Mouse (Mus musculus) natural killer cell, adult 2 months (primary cell): ENCODE measurements around the gene Taf8.

Source experiments
- DNase-seq, 2 experiments: peaks; one replicate each; pipeline ENCODE4 v3.0.0; 2022; ENCODE audit warnings: low spot score in 2 of 2

Taf8 gene

DNA sequence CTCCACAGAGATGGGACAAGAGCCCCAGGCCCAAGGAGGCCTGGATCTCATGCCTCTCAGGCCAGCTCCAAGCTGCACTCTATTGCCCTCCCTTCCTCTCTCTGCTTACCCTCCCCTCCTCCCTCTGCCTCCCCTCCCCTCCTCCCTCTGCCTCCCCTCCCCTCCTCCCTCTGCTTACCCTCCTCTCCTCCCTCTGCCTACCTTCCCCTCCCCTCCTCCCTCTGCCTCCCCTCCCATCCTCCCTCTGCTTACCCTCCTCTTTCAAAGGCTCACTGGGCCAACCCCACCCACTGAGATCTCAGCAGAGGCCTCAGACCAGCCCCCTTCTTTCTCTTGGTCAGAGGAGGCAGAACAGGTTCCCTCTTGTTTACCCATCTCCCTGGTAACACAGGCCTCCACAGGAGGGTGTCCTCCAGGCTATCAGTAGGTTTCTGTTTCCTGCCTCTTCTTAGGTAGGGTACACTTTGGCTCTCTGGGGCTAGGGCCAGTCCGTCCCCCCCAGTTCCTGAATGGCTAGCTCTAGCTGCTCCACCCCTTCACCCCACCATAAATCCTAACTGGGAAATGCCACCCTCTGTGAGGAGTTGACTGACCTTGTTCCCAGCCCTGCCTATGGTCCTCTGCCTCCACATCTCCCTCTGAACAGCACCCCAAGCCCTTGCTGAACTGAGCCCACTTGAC lies 17.7 kb downstream of the Taf8 start:
- peak in 1 of 2 experiments; percentile 19 for DNase-seq

DNA sequence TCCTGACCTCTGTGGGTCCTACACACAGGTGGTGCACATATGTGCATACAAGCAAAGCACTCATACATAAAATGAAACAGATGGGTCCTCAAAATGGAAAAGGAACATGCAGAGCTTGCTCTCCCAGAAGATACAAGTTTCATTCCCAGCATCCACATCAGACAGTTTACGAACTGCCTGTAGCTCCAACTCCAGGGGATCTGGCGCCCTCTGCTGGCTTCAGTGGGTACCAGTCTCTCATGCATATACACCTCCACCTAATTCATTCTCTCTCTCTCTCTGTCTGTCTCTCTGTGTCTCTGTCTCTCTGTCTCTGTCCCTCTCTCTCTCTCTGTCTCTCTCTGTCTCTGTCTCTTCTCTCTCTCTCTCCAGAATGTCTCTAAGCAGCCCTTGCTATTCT lies 19.7 kb downstream of the Taf8 start:
- DNase-seq = peak; percentile 50 to 54

DNA sequence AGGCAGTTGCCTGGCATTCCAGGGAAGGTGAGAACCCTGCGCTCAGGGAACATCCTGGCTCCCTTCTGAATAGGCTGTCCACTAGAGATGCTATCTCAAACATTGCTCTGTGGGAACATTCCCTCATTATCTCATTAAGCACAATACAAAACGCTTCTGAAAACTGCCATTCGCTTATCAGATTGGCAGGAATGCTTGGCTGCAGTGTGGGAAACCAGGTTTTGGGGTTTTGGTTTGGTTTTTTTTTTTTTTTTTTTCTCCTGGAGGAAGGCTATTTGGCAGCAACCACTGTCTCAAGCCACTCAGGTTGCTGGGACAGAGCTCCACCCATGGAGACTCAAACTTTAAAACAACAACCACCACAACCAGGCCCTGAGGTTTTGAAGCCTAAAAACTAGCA lies 22.2 kb downstream of the Taf8 start:
- no peak for DNase-seq

DNA sequence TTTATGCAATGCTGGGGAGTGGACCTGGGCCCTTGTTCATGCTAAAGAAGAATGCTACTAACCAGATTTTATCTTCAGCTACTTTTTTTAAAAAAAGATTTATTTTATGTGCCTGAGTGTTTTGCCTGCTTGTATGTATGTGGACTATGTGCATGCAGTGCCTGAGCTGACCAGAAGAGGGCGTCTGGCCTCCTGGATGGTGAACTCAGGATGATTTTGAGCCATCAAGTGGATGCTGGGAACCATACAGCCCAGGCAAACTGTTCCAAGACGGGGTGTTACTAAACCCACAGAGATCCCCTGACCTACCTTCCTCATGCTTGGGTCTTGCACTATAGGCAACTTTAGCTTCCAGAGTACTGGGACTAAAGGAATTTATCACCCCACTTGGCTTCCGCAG lies 26.4 kb downstream of the Taf8 start:
- DNase-seq = no peak

DNA sequence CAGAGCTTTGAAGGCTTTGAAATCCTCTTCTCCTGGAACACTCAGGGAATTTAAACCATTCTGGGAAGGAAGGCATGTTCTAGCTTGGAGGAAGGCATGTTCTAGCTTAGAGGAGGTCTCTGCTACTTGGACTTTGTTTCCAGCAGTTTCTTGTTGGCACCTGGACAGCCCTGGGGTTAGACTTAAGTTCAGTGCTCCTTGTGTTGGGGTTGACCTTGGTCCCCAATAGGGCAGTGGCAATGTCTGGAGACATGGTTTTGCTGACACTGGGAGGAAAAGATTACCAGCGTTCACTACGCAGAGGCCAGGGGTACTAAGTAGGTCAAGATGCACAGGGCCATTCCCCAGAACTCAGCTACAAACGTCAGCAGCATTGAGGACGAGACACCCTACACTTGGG lies 26.9 kb downstream of the Taf8 start:
- no peak for DNase-seq

DNA sequence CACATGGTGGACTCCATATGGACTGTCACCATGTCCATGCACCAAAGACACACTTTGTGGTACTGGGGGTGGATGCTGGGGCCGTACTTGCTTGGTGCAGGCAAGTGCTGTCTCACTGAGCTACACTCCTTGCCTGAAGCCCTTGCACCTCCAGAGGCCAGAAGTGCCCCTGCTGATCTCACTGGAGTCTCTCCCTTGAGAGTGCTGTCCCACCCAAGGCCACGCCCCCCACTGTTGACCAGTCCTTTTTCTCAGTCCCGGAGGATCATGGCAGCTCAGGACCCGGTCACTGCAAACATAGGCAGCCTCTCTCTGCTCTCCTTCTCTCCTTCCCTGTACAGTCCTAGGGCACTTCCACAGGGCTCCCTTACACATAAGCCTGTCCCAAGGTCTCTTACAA lies 27.8 kb downstream of the Taf8 start:
- DNase-seq = no peak

DNA sequence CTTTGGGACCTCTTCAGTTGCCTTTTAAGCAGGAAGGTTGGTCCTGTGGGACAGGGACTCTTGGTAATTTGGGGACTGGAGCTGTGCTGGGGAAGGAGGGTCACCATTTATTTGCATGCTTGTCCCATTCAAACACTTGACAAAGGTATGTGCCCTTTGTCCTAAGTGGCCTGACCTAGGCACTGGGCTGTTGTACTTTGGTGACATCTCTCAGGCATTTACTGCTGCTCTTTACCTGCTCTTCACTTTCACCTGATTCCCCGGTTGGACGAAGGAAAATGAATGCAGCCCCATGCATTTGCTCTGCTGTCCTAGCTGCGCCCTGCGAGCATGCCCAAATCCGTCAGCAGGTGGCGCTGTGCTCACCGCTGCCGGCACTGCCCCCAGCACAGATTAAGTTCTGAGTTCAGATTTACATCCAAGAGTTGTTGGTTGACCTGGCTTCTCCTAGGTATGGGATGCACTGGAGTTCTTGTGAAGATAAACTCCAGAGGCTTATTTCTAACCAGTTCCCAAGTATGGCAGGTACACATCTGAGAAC lies 28.6 kb downstream of the Taf8 start:
- peak; percentile 52 to 62 for DNase-seq

DNA sequence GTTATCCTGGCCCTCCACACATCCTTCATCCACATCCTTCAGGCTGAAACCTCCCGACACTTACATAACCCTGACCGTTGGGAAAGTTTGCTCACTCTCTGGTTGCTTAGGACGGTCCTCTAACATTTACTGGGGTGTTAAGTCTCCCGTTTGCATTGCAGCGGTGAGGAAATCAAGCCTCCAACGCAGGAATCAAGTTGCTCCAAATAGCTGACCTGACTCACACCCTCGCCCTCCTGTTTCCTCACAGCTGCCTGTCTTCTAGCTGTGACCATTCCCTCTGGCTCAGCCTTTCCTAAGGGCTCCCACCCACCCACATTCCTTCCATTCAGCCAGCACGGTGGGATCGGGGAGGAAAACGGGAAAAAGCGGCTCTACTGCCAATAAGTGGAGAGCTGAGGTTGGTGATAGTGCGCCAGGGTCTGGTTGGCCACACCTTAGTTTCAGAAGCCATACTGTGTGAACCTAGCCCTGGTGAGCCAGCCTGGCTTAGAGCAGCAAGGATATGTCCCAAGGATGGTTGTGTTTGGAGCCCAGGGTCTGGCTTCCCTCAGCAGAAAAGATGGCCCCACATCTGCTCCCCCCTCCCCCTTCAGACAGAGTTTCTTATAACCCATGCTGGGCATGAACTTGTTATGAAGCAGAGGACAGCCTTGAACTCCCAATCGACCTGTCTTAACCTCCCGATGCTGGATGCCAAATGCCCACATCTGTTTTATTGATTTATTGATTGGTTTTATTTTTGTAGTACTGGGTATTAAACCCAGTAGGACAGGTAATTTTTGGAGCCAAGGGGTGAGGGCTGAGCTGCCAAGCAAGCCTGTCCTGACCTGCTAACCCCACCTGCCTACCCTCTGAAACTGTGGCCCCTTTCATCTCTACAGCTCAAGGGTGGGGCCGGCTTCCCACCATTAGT lies 29.4 kb downstream of the Taf8 start:
- DNase-seq = no peak

DNA sequence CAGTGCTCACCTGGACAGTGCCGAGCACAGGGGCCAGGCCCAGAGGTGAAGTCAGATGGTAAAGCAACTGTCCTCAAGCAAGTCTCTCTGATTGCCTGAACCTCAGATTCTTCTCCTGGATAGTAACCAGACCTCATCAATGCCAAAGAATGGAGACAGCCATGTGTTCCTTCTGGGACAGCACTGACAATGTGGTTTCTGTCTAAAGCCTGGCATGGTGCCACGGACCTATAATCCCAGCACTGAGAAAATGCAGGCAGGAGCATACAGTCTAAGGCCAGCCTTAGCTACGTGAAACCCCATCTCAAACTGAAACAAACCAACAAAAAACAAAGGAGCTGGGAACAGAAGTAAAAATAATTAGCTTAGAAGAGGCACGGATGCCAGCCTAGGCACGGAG lies 31.4 kb downstream of the Taf8 start:
- no peak for DNase-seq

DNA sequence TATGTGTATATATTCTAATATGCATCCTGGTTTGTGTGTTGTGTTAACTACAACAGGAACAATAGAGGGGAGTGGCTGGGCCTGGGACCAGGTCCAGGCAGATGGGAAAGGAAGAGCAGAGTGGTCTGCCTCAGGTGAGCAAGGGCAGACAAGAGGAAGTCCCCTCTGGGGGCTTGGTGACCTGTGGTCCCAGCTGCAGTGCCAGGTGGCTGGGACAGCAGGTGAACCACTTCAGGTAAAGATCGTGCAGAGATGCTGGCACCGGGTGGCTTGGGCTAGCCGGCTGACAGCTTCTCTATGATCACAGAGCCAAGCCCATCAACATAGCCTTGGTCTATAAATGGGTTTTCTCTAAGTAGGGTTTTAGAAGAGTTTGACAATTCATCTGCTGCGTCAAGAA lies 32.0 kb downstream of the Taf8 start:
- no peak for DNase-seq

DNA sequence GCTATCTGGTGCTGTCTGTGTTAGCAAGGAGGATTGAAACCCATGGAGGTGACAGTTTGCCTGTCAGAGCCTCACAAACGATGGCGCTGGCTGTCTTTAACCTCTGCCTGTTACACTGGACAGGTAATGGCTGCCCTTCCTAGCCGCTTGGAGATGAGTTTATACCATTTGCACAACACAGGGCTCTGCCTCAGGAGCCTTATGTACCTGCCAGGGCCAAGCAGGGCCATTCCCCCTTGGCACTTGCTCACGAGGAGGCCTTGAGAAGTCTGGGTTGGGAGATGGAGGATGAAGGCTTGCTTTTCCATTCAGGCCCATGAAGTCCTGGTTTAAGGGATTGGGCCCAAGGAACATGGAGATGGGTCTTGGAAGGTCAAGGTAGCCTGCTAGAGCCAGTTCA lies 32.5 kb downstream of the Taf8 start:
- no peak for DNase-seq

DNA sequence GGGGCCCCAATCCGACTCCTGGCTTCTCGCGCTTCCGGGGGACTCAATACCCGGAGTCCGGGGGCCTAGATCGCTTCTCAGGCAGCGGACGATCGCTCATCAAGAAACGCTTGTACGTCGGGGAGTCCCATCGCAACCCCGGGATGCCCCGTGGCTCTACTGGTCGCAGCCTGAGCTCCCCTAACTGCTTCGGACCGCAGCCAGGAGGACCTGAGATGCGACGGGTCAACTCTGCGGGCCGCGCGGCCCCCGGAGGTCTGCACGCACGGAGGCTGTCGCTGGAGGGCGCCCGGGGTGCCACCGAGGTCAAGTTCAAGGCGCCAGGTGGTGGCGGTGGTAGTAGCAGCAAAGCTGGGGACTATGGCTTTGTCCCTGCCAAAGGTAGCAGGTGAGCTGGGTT lies 33.6 kb downstream of the Taf8 start:
- no peak for DNase-seq

DNA sequence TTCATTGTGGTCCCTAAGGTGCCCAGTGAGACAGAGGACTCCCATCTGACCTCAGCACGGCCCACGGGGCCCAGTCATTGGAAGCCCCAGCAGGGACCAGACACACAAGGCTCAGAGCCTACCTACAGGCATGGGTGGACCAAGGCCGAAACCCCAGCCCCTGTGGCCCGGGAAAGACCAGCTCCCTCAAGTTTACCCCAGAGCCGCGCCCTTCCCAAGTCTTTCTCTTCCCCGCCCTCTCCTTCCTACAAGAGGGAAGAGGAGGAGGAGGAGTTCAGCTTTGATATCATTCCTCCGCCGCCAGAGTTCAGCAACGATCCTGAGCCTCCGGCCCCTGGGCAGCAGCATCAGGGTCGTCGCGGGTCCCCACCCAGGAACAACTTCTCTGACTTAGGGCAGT lies 34.0 kb downstream of the Taf8 start:
- no peak for DNase-seq

DNA sequence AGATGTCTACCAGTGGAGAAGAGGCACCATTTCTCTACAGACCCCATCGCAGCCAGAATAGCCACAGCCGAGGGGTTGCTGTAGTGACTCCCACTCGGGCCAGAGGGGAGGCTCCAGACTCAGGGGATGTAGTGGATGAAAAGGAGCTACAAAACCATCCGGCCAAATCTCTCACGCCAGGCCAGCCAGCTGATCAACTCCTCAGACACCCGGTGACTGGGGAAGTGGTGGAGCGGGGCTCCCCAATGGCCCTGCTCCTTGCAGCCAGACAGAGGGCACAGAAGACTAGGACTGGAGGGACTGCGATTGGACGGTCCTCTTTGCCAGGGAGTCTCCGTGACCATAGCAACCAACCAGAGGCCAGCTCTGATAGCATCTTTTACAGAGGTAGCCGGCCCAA lies 34.4 kb downstream of the Taf8 start:
- no peak for DNase-seq

DNA sequence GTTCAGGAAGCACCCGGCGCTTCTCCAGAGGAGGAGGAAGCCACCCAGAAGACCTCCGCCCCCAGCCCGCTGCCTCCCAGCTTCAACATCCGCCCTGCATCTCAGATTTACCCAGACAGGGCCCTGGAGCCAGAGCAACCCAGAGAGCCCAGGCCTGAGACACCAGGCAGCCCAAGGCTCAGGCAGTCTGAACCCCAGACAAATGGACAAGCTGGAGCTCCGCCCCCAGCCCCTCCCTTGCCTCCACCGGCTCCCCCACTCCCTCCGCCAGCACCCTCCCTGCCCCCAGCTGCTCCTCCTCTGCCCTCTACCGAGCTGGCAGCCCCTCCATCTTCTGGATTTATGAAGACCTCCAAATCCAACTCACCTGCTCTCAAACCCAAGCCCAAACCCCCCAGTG lies 35.8 kb downstream of the Taf8 start:
- no peak for DNase-seq

DNA sequence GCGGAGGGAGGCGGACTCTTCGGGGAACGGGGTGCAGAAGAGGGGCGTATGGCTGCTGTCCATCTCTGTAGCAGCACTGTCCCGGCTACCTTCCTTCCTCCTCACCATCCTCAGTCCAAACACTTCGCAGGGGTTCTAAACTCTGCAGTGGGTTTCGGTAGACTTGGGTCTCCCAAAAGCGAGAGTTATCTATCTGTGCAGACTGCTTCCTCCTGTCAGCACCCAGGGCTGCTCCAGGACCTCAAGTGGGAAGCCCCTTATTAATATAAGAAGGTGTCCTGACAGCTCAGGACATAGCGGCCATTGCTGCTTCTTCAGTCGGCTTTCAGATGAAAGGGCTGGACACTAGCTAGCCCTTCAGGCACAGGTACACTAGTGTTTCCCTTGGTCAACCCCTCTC lies 37.1 kb downstream of the Taf8 start:
- no peak for DNase-seq

DNA sequence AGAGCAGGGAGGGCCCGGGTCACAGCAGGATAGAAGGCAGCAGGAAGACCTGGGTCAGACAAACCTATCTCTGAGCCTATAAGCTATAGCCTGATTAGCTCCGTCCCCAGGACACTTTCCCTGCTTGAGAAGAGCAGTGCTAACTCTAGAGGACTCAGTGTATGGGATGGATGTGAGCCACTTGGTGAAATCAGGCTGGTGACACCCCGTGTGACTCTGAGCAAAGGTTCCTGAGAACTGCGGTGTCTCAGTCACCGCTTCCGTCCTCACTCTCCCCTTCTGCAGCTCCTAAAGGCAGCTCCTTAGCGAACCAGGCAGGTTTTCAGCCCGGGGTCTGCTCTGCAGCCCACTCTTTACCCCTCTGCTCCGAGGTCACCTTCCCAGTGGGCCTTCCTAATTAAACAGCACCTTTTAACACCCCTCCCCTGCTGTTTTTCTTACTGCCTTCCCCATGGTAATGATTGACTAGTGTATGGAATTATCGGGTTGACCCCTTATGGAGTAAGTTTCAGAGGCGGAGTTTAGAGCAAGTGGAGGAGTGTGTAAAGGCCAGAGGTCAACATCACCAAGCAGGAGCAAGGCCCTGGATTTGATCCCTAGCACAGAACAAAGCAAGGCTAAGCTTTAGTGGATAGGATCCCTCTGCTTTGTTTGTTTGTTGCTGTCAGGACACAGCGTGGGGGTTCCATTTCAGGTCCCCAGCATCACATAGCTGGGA lies 37.7 kb downstream of the Taf8 start:
- DNase-seq = no peak

DNA sequence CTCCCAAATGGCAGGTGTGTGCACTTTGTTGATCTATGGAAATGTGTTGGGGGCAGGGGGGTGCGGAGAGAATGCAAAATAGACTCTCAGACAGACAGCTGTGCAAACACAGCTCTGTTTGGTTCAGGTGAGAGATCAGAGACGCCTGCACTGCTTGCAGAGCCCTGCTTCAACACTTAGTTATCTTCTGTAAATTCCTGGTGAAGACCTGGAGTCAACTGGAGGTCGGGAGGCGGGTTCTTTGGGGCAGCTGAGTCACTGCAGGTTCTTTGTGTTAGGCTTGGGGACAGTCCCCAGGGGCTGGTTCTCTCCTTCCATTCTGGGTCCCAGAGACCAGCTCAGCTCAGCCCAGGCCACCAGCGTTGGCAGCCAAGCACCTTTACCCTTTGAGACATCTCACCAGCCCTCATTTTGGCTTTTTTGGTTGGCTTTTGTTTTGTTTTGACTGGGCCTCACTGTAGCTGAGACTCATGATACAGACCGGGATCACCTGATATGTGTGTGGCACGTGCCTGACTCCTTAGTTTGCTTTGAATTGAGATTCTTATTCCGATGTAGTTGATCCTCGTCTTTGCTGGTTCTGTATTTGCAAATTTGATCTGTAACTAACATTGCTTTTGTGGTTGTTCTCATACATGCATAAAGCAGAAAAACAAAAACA lies 39.2 kb downstream of the Taf8 start:
- DNase-seq = no peak

DNA sequence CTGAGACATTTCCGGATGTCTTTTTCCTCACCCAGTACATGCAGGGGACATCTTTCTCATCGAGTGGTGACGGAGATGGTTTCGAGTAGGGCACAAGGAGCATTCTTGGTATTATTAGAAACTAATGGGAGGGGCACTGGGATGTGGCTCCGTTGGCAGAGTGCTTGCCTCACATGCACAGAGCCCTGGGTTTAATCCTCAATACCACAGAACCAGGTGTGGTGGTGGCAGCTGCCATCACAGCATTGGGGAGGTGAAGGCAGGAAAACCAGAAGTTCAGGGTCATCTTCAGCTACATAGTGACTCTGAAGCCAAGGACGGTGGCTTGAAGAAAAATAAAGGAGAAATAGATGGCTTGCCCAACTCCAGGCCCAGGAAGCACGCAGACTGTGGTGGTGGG lies 39.9 kb downstream of the Taf8 start:
- DNase-seq = no peak

DNA sequence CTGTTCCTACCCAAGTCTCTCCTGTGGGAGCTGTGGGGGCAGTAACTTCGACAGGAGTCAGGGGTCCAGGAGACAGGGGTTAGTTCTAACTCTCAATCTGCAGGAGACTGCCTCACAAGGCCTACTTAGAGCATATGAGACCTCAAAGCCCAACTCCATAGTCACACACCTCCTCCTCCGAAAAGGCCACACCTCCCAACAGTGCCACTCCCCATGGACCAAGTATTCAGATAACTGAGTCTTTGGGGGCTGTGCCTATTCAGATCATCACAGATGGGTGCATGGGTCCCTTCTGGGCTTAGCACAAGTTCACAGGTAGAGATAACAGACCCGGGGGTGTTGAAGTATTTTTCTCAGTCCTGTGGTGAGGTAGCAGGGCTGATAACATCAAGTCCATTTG lies 40.4 kb downstream of the Taf8 start:
- DNase-seq = no peak

DNA sequence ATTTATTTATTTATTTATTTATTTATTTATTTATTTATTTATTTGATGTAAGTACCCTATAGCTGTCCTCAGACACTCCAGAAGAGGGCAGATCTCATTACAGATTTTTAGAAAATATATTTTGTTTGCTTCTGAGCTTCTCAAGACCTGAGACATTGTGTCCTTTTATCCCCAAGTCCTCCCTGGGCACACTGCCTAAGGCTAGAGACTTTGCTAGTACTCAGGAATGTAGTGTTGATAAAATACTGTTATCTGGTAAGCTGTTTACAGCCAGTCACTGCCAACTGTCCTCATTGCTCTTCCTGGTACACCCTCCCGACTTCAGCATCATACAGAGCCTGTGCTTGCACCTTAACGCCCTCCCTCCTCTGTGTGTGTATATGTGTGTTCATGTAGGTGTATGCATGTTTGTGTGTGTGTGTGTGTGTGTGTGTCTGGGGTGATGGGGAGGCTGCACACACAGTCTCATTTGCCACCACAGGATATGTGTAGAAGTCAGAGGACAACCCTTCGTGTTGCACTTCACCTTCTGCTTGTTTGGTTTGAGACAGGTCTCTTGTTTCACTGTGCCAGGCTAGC lies 42.7 kb downstream of the Taf8 start:
- no peak for DNase-seq

DNA sequence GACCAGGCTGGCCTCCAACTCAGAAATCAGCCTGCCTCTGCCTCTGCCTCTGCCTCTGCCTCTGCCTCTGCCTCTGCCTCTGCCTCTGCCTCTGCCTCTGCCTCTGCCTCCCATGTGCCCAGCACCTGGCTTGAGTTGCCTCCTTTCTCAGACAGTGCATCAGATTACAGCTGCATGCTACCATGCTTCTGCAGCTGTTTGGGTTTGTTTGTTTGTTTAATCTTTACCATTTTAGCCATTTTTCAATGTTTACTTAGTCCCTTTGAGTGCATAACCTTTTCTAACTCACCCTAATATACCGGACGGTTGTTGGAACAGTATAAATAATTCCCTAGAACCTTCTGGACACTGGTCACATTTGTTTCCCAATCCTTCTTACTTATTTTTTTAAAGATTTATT lies 43.2 kb downstream of the Taf8 start:
- DNase-seq = no peak
